Mouse (Mus musculus) lung, postnatal 0 days (tissue): Measurements from ENCODE around the gene Grcc10. TPM values are rescaled to one million over a fixed set of nuclear protein-coding genes. Genes with fewer than 3 reads are reported as not detected.
A peak's percentile ranks its signal among the peaks of the same experiment; 100 is the strongest.

ENCODE experiments used
- ATAC-seq: fragments of 200-750 bp; cut with Nextera tagmentation; 2 replicates; pipeline ENCODE4 v1.8.0; 2017; ENCODE audit warnings: moderate library complexity
- DNase-seq: peaks from one replicate; pipeline ENCODE4 v3.0.0-alpha.2; 2016; ENCODE audit warnings: low spot score
- H3K27ac ChIP-seq: fragments of 300-500 bp; sonication (generic); 2 replicates; pipeline ENCODE4 v1.5.1; 2014; ENCODE audit warnings: antibody characterized with exemption, mild to moderate bottlenecking, low read length, mixed read lengths
- H3K27me3 ChIP-seq: fragments of 300-500 bp; sonication (generic); replicated peaks from 2 replicates; pipeline ENCODE4 v1.6.1; 2014; ENCODE audit warnings: low read length, mixed read lengths; ENCODE audit not compliant: insufficient read depth
- H3K36me3 ChIP-seq: fragments of 300-500 bp; sonication (generic); 2 replicates; pipeline ENCODE4 v1.6.1; 2014; ENCODE audit warnings: low read length, mixed read lengths; ENCODE audit not compliant: insufficient read depth
- H3K4me1 ChIP-seq: fragments of 300-500 bp; sonication (generic); 2 replicates; pipeline ENCODE4 v1.6.1; 2014; ENCODE audit warnings: antibody characterized with exemption, low read depth, low read length, mixed read lengths; ENCODE audit not compliant: insufficient read depth
- H3K4me2 ChIP-seq: fragments of 300-500 bp; sonication (generic); replicated peaks from 2 replicates; pipeline ENCODE4 v1.6.1; 2014; ENCODE audit warnings: low read depth, mild to moderate bottlenecking, low read length, moderate library complexity, mixed read lengths
- H3K4me3 ChIP-seq: fragments of 300-500 bp; sonication (generic); 2 replicates; pipeline ENCODE4 v1.5.1; 2014; ENCODE audit warnings: low read depth, low read length
- H3K9ac ChIP-seq: fragments of 300-500 bp; sonication (generic); replicated peaks from 2 replicates; pipeline ENCODE4 v1.6.1; 2014; ENCODE audit warnings: low read depth, mild to moderate bottlenecking
- H3K9me3 ChIP-seq: fragments of 300-500 bp; sonication (generic); 2 replicates; pipeline ENCODE4 v1.6.1; 2016; ENCODE audit warnings: low read length, mixed read lengths
- CTCF ChIP-seq: IDR thresholded peaks from 2 replicates; pipeline ENCODE4 v1.5.1; 2016; ENCODE audit warnings: antibody characterized with exemption, mild to moderate bottlenecking
- EP300 ChIP-seq: IDR thresholded peaks from 2 replicates; pipeline ENCODE4 v1.6.1; 2016; ENCODE audit warnings: antibody characterized with exemption, mild to moderate bottlenecking, control low read depth
- WGBS: fragments of 180-500 bp; shearing (Covaris S2); extraction: QIAGEN DNeasy Blood & Tissue Kit; methylation state at CpG from one replicate; pipeline ENCODE4 v1.1.7; 2014; 5-methylcytosine and 5-hydroxymethylcytosine counted together
- polyA plus RNA-seq: library from polyadenylated mRNA; unstranded; fragments of >200 nt; fragmentation: Nextera tagmentation; extraction: Ambion mirVana; gene quantifications from 2 replicates; pipeline ENCODE4 v1.2.1, GENCODE M21; 2015

Grcc10 gene
- polyA plus RNA-seq, 1 experiment from 2014 or later = 332 TPM

- Histone ChIP-seq H3K27me3 (no peaks in the 10 kb centered on the region), H3K4me3 (0 out of 2 replicates have a peak overlapping the region, but pooled peaks have one; percentile 93), H3K9ac (no peak overlapping the region), H3K36me3 (no peaks in the 10 kb centered on the region), H3K4me2 (peak overlapping the region; percentile 64), H3K27ac (peak overlapping the region; percentile 97), H3K4me1 (peaks cover 20% of the 10 kb centered on the region), H3K9me3 (no peaks in the 10 kb centered on the region)
- 38% methylated on average over 5 of the region's 5 CpGs for WGBS
- peak; percentile 11; the same call in 1 of the 2 replicates for ATAC-seq
- DNase-seq = peak; percentile 77
- TF ChIP-seq CTCF = no peak
- no peak for TF ChIP-seq EP300
These were observed 17.0 kb upstream of the Grcc10 start for GRCm38 (mm10) chr6:124757909-124758848.

DNA sequence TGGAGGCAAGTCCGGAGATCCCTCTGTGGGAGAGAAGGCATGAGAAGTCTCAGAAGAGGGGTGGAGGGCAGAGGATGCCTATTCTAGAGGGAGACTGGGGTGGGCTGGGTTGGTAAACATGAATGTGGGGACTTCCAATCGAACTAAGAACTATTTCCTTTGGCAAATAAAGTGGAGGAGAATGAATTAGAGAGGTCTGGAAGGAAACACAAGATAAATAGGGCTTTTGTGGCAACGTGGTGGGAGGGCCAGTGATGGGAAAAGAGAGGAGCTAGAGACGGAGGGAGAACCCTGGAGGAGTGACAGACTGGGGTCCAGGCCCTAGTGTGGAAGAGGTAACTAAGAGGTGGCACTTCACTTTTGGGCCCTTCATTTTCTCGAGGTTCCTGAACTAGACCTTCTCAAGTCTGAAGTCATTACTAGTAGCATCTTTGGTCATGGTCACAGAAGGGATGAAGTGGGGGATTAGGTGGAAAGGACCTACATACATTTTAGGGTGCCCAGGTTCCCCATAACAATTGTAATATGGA lies 16.2 kb upstream of the Grcc10 start:
- Histone ChIP-seq H3K36me3 (no peaks in the 10 kb centered on the region), H3K4me1 (peaks cover 20% of the 10 kb centered on the region), H3K4me3 (peak overlapping the region; percentile 93), H3K9ac (0 out of 2 replicates have a peak overlapping the region, but pooled peaks have one; percentile 86), H3K4me2 (peak overlapping the region; percentile 64), H3K9me3 (no peaks in the 10 kb centered on the region), H3K27ac (peak overlapping the region; percentile 97), H3K27me3 (no peaks in the 10 kb centered on the region)
- 9% methylated on average over 5 of the region's 5 CpGs for WGBS
- no peak for DNase-seq
- TF ChIP-seq CTCF (no peak), EP300 (no peak)
- no peak for ATAC-seq

DNA sequence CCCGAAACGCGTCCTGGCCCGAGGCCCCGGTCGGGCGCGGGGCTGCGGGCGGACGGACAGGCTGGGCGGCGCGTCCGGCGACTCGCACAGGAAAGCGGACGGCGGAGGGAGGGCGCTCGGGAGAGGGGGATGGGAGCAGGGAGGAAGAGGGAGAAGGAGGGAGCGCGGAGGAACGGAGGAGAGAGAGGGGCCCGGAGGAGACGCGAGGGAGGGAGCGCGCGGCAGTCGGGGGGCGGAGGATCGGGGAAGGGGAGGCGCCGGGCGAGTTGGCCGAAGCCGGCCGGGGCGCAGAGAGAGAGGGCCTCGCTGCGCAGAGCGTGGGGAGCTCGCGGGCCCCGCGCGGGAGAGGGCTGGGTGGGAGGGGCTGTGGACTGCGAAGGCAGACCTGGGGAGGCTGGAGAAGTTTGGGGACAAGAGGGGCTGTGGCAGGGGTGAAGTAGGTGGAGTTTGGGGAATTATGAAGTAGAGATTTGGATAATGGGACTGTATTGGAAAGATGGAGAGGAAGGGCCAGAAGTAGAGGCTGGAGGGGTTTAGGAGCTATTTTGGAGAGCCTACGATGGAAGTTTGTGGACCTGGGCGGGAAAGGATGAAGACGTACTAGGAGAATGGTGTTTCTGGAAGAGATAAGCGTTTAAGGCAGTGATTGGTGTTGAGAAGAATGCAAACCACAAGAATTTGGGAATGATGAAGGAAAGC lies 15.6 kb upstream of the Grcc10 start:
- Histone ChIP-seq H3K4me2 (peak overlapping the region; percentile 64), H3K4me1 (peaks cover 20% of the 10 kb centered on the region), H3K27me3 (no peaks in the 10 kb centered on the region), H3K9ac (peak overlapping the region; percentile 86), H3K27ac (peak overlapping the region; percentile 97), H3K9me3 (no peaks in the 10 kb centered on the region), H3K4me3 (peak overlapping the region; percentile 93), H3K36me3 (no peaks in the 10 kb centered on the region)
- peak; percentile 94 for DNase-seq
- TF ChIP-seq CTCF (no peak), EP300 (no peak)
- peak; percentile 75 for ATAC-seq
- WGBS = 2% methylated on average over 46 of the region's 54 CpGs

DNA sequence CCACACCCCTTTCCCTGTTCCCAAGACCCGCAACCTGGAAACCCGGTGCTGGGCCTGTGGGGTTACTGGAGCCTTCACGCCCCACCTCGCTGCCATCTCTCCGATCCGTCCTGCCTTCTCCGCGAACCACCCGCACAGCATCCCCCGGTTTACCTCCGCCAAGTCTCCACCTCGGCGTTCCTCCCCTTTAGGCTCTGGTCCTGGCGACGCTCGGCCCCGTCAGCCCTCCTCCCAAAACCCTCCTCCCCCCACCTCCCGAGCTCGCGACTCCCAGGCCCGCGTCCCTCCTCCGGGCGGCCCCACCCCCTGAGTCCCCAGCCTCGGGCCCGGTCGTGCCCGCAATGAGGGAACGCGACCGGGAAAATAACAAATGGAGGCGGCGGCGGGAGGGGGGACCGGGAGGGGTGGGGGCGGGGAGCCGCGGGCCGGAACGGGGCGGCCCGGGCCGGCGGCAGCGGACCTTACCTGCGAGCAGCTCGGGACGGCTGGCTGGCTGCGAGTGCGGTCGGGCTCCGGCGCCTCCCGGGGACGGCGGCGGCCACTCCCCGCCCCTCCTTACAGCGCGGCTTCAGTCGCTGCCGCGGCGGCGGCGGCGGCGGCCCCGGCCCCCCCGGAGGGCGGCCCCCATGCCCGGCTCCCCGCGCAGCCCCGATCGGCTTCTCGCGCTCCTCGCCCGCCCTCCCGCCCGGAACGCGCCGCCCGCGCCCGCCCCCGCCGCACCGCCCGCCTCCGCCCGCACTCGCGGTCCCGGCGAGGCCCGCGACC lies 14.8 kb upstream of the Grcc10 start, which contains the start of the genes Gm45234 and Atn1:
TSS of gene Gm45234 (minus strand) at position 191 of the 765 bp plus-strand sequence.
TSS of gene Atn1 (minus strand) at position 694 of the 765 bp plus-strand sequence.
- ATAC-seq (peak; percentile 76), DNase-seq (peak; percentile 89)
- Histone ChIP-seq H3K4me3 (peak within 1 kb of the TSS; percentile 93), H3K27ac (peak within 1 kb of the TSS; percentile 97), H3K9me3 (no peaks in the 10 kb centered on the region), H3K4me1 (peaks cover 20% of the 10 kb centered on the region), H3K36me3 (no peaks in the 10 kb centered on the region), H3K9ac (peak within 1 kb of the TSS; percentile 86), H3K27me3 (no peaks in the 10 kb centered on the region), H3K4me2 (peak within 1 kb of the TSS; percentile 64)
- WGBS = under 1% methylated on average over 35 of the region's 100 CpGs
- TF ChIP-seq CTCF = no peak
- TF ChIP-seq EP300 = no peak

- Histone ChIP-seq H3K27ac (peak overlapping the region; percentile 97), H3K9me3 (no peaks in the 10 kb centered on the region), H3K36me3 (no peaks in the 10 kb centered on the region), H3K4me1 (peaks cover 20% of the 10 kb centered on the region), H3K4me3 (peak overlapping the region; percentile 93), H3K27me3 (no peaks in the 10 kb centered on the region), H3K4me2 (peak overlapping the region; percentile 64), H3K9ac (peak overlapping the region; percentile 86)
- DNase-seq (peak; percentile 58), ATAC-seq (no peak)
- 6% methylated on average over 3 of the region's 3 CpGs for WGBS
- TF ChIP-seq EP300 (no peak), CTCF (no peak)
These were observed 14.1 kb upstream of the Grcc10 start for GRCm38 (mm10) chr6:124755306-124755705.
